Mouse (Mus musculus) liver, postnatal 0 days (tissue): Measurements from ENCODE around the gene Rab6a.

Experiments used
- CTCF ChIP-seq: sonication (generic); IDR thresholded peaks from 2 replicates; pipeline ENCODE4 v1.5.1; 2016; ENCODE audit warnings: antibody characterized with exemption, low read depth
- EP300 ChIP-seq: IDR thresholded peaks from 2 replicates; pipeline ENCODE4 v1.6.1; 2016; ENCODE audit warnings: antibody characterized with exemption, low read depth, mild to moderate bottlenecking

GRCm38 (mm10) chr7:100593349-100593748 is 13.9 kb upstream of the Rab6a start:
- TF ChIP-seq CTCF (no peak), EP300 (no peak)
